Mouse (Mus musculus) midbrain, embryonic 14.5 days (tissue): ENCODE results near the gene Rxfp1. TPM values are rescaled to one million over a fixed set of nuclear protein-coding genes. Genes with fewer than 3 reads are reported as not detected.

Experiments
- ATAC-seq: fragments of 200-750 bp; cut with Nextera tagmentation; 2 replicates; pipeline ENCODE4 v1.8.0; 2017; ENCODE audit warnings: moderate number of reproducible peaks, moderate library complexity; ENCODE audit not compliant: low FRiP score, low TSS enrichment
- DNase-seq: peaks from one replicate; pipeline ENCODE4 v3.0.0-alpha.2; 2015
- H3K27ac ChIP-seq: fragments of 300-500 bp; sonication (generic); replicated peaks from 2 replicates; pipeline ENCODE4 v1.5.1; 2014; ENCODE audit warnings: mild to moderate bottlenecking, low read depth, low read length, moderate library complexity
- H3K27me3 ChIP-seq: fragments of 300-500 bp; sonication (generic); 2 replicates; pipeline ENCODE4 v1.6.1; 2014; ENCODE audit warnings: low read length, control low read depth, mixed read lengths; ENCODE audit not compliant: control insufficient read depth, insufficient read depth
- H3K36me3 ChIP-seq: fragments of 300-500 bp; sonication (generic); 2 replicates; pipeline ENCODE4 v1.6.1; 2014; ENCODE audit warnings: low read length, control low read depth; ENCODE audit not compliant: control insufficient read depth, insufficient read depth
- H3K4me1 ChIP-seq: fragments of 300-500 bp; sonication (generic); 2 replicates; pipeline ENCODE4 v1.6.1; 2014; ENCODE audit warnings: mild to moderate bottlenecking, antibody characterized with exemption, low read length, control low read depth; ENCODE audit not compliant: control insufficient read depth, insufficient read depth
- H3K4me2 ChIP-seq: fragments of 300-500 bp; sonication (generic); 2 replicates; pipeline ENCODE4 v1.6.1; 2014; ENCODE audit warnings: mild to moderate bottlenecking, low read length, moderate library complexity
- H3K4me3 ChIP-seq: fragments of 300-500 bp; sonication (generic); replicated peaks from 2 replicates; pipeline ENCODE4 v1.5.1; 2014; ENCODE audit warnings: low read depth, low read length
- H3K9ac ChIP-seq: fragments of 300-500 bp; sonication (generic); replicated peaks from 2 replicates; pipeline ENCODE4 v1.6.1; 2014; ENCODE audit warnings: mild to moderate bottlenecking, low read length, moderate library complexity
- H3K9me3 ChIP-seq: fragments of 300-500 bp; sonication (generic); 2 replicates; pipeline ENCODE4 v1.6.1; 2016; ENCODE audit warnings: low read length, control low read depth, mixed read lengths; ENCODE audit not compliant: control insufficient read depth
- WGBS: fragments of 180-500 bp; shearing (Covaris S2); extraction: QIAGEN DNeasy Blood & Tissue Kit; methylation state at CpG from one replicate; pipeline ENCODE4 v1.1.7; 2014; 5-methylcytosine and 5-hydroxymethylcytosine counted together
- polyA plus RNA-seq: library from polyadenylated mRNA; unstranded; fragments of >200 nt; fragmentation: Nextera tagmentation; extraction: Ambion mirVana; gene quantifications from 2 replicates; pipeline ENCODE4 v1.2.1, GENCODE M21; 2014

The Rxfp1 gene
- polyA plus RNA-seq, 1 experiment from 2014 or later = not detected

DNA sequence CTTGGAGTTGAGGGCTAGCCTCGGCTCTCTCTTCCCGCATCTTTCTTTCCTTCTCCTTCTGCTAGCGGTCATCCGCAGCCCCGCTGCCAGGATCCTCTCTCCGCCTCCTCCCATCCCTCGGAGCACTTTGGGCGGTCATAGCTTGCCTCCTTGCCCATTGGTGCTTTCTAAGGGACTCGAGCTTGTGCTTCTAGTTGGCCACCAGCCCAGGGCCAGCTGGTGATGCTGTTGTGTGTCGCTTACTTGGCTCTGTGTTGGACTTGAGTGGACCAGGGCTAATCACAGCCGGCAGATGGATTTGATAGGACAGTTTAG lies 108.3 kb downstream of the Rxfp1 start, which contains the start of gene Etfdh:
Etfdh (minus strand) TSS at position 85 of the 315 bp plus-strand sequence.
- peak within 1 kb of the TSS; percentile 69 for H3K4me3 ChIP-seq
- peak within 1 kb of the TSS; percentile 70 for H3K4me2 ChIP-seq
- peak; percentile 74 for DNase-seq
- H3K9me3 ChIP-seq = no peaks in the 10 kb centered on the region
- H3K9ac ChIP-seq = peak within 1 kb of the TSS; percentile 66
- H3K27me3 ChIP-seq = no peaks in the 10 kb centered on the region
- ATAC-seq = peak; percentile 43
- WGBS = under 1% methylated on average over 11 of the region's 11 CpGs
- H3K4me1 ChIP-seq = 0 out of 2 replicates have a peak, but pooled peaks cover 4% of the 10 kb centered on the region
- peaks cover 16% of the 10 kb centered on the region; the same call in 1 of the 2 replicates for H3K36me3 ChIP-seq
- peak within 1 kb of the TSS; percentile 74 for H3K27ac ChIP-seq

DNA sequence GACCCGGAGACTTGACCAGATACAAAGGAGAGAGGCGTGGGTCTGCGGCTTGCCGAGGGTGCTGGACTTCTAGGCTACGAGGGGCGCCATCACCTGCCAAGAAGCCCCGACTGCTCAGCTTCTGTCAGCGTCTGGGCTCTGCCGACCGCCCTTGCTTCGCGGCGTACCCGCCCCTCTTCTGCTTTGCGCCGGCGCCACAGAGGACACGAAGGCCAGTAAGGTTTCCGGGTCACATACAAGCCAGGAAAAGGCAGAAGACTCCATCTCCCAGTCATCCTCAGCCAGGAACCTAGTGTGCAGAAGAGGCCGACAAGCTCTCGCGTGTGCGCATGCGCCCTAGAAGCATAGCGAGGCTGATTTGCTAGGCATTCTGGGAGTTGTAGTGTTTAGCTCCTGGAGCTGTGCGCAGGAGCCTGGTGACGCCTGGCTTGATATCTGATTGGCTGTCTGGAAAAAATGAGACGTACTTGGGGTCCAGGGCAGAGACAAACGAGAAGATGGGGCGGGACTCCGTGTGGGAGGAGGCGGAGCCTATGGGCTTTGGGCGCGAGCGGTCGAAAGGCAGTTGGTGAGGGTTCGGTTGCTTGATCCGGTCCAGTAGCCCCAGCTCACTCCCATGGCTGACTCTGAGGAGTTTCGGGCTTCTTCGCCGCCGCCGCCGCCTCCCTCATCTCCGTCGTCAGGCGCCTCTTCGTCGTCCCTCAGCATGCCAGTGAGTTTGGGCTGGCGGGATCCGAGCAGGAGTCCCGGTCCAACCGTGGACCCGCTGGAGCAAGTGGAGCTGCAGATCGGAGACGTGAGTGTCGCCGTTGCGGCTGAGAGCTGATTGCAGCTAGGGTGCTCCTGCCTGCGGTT lies 108.9 kb downstream of the Rxfp1 start, which contains the start of gene 4930579G24Rik:
4930579G24Rik (plus strand) TSS at position 519 of the 855 bp plus-strand sequence.
- under 1% methylated on average over 60 of the region's 60 CpGs for WGBS
- peak within 1 kb of the TSS; percentile 66 for H3K9ac ChIP-seq
- peak within 1 kb of the TSS; percentile 70 for H3K4me2 ChIP-seq

DNA sequence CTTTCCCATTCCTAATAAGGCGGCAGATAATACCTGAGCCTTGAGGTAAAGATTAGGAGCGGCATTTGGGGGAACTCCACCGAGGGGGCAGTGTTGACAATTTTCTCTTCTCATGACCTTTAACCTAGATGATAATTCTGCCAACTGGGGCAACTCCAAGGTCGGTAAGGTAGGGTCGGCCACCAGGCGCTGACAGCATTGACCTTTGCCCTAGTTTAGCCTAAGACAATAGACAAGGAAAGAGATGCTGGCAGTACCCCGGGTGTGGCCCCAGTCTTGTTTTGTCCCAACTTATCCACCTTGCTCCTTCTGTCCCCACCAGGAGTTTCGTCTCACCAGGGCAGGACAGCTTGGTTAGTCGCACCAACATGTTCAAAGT lies 109.5 kb downstream of the Rxfp1 start:
- DNase-seq (peak; percentile 43), ATAC-seq (no peak)
- H3K4me2 ChIP-seq = peak overlapping the region; percentile 70
- H3K9ac ChIP-seq = peak overlapping the region; percentile 56
- H3K4me1 ChIP-seq = 0 out of 2 replicates have a peak, but pooled peaks cover 4% of the 10 kb centered on the region
- peak overlapping the region; percentile 69 for H3K4me3 ChIP-seq
- H3K27ac ChIP-seq = peak overlapping the region; percentile 74
- WGBS = under 1% methylated on average over 9 of the region's 9 CpGs
- H3K27me3 ChIP-seq = no peaks in the 10 kb centered on the region
- H3K9me3 ChIP-seq = no peaks in the 10 kb centered on the region
- H3K36me3 ChIP-seq = peaks cover 13% of the 10 kb centered on the region; the same call in 1 of the 2 replicates

More for the DNA sequence above, 108.9 kb downstream of the Rxfp1 start, which contains the start of gene 4930579G24Rik:
- DNase-seq (peak; percentile 99), ATAC-seq (peak; percentile 99)
- H3K36me3 ChIP-seq = peaks cover 16% of the 10 kb centered on the region; the same call in 1 of the 2 replicates
- peak within 1 kb of the TSS; percentile 74 for H3K27ac ChIP-seq
- no peaks in the 10 kb centered on the region for H3K9me3 ChIP-seq
- H3K4me1 ChIP-seq = 0 out of 2 replicates have a peak, but pooled peaks cover 4% of the 10 kb centered on the region
- peak within 1 kb of the TSS; percentile 69 for H3K4me3 ChIP-seq
- no peaks in the 10 kb centered on the region for H3K27me3 ChIP-seq

- peak overlapping the region; percentile 56 for H3K9ac ChIP-seq
- H3K4me1 ChIP-seq = 0 out of 2 replicates have a peak, but pooled peaks cover 4% of the 10 kb centered on the region
- no peaks in the 10 kb centered on the region for H3K27me3 ChIP-seq
- WGBS = 30% methylated on average over 10 of the region's 10 CpGs
- ATAC-seq (no peak), DNase-seq (peak; percentile 12)
- H3K4me3 ChIP-seq = peak overlapping the region; percentile 69
- H3K9me3 ChIP-seq = no peaks in the 10 kb centered on the region
- H3K36me3 ChIP-seq = peaks cover 10% of the 10 kb centered on the region; the same call in 1 of the 2 replicates
- no peak overlapping the region for H3K27ac ChIP-seq
- peak overlapping the region; percentile 70 for H3K4me2 ChIP-seq
Measured at GRCm38 (mm10) chr3:79627484-79628181, 110.0 kb downstream of the Rxfp1 start.

DNA sequence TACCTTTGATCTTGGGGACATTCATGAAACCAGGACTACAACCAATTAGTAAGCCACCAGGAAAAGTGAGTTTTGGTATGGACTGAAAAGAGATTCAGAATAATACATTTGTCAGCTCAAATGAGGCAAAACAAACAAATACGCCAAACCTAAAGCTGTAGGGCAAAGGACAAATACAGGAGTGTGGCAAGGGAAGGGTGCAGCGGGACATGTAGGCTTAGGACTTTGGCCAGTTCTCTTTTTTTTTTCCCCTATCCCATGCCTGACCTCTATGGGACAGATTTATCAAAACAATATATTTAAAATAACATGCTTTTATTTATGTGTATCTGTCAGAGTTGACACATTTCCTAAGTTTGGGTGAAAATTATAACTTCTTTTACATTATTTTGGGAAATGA lies 127.8 kb downstream of the Rxfp1 start:
- Histone ChIP-seq H3K36me3 (peaks cover 66% of the 10 kb centered on the region), H3K4me1 (no peaks in the 10 kb centered on the region), H3K27ac (no peak overlapping the region), H3K9me3 (no peaks in the 10 kb centered on the region), H3K4me2 (no peak overlapping the region), H3K27me3 (no peaks in the 10 kb centered on the region), H3K9ac (no peak overlapping the region), H3K4me3 (no peak overlapping the region)
- DNase-seq = no peak
- ATAC-seq = no peak
- WGBS = 96% methylated on average over 2 of the region's 2 CpGs

- WGBS = 94% methylated on average over 7 of the region's 7 CpGs
- H3K4me2 ChIP-seq = no peak overlapping the region
- H3K4me3 ChIP-seq = no peak overlapping the region
- no peak overlapping the region for H3K27ac ChIP-seq
- DNase-seq (no peak), ATAC-seq (no peak)
- H3K27me3 ChIP-seq = no peaks in the 10 kb centered on the region
- peaks cover 9% of the 10 kb centered on the region for H3K4me1 ChIP-seq
- H3K9ac ChIP-seq = no peak overlapping the region
- no peaks in the 10 kb centered on the region for H3K9me3 ChIP-seq
- H3K36me3 ChIP-seq = peaks cover 61% of the 10 kb centered on the region
Measured at GRCm38 (mm10) chr3:79595468-79595867, 142.2 kb downstream of the Rxfp1 start.

DNA sequence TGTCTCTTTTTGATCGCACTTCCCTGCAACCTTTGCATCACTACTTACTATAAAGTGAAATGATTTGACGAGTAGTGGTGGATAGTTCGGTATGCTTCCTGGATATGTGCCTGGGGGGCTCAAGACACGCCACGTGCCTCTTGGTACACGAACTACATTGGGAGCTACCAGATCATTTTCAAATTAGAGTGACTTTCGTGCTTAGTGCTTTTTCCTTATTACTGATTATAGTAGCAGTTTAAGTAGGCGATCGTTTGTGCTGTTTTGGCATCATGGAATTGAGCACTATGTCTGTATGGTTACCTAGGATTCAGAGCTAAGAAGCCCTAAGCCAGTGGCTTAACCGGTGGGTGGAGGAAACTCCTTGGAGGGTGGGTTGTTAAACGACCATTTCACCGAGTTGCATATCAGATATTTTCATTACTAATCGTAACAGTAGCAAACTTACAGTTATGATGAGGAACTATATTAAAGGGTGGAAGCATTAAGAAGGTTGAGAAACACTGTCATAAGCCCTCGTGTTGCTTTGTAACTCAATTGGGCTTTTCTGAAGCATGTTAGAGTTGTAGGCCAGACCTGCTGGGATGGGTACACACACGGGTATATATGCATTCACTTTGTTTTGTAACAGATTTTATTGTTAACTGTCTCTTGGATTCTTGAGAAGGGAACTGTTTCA lies 145.7 kb downstream of the Rxfp1 start:
- Histone ChIP-seq H3K4me3 (peak overlapping the region; percentile 88), H3K9ac (peak overlapping the region; percentile 76), H3K27me3 (no peaks in the 10 kb centered on the region), H3K27ac (no peak overlapping the region), H3K4me2 (peak overlapping the region; percentile 80), H3K36me3 (peaks cover 33% of the 10 kb centered on the region), H3K9me3 (no peaks in the 10 kb centered on the region), H3K4me1 (peaks cover 9% of the 10 kb centered on the region)
- ATAC-seq = no peak
- DNase-seq = no peak
- 6% methylated on average over 15 of the region's 15 CpGs for WGBS
